Mouse (Mus musculus) adrenal gland, postnatal 10 days (tissue): Measurements from ENCODE around the gene Olfr666. TPM values are rescaled to one million over a fixed set of nuclear protein-coding genes. Genes with fewer than 3 reads are reported as not detected.
"Not testable (repeated sequence)": the region's sequence is repeated elsewhere in the genome, so short reads cannot be mapped to it uniquely, and the experiment has no call there.

Source experiments
- DNase-seq: peaks from one replicate; pipeline ENCODE4 v3.0.0; 2021; ENCODE audit warnings: mixed read lengths
- long read RNA-seq, 2 experiments: library from polyadenylated mRNA; stranded (forward); transcript quantifications; one replicate each; pipeline ENCODE4 v2.0.0; 2021
- total RNA-seq, 2 experiments: library from RNA; stranded (reverse); gene quantifications; 2 replicates each; pipeline ENCODE4 v1.2.3; 2021

The Olfr666 gene
- total RNA-seq: not detected
- long read RNA-seq, experiment 1: 0 reads
- long read RNA-seq, experiment 2: 0 reads

DNA sequence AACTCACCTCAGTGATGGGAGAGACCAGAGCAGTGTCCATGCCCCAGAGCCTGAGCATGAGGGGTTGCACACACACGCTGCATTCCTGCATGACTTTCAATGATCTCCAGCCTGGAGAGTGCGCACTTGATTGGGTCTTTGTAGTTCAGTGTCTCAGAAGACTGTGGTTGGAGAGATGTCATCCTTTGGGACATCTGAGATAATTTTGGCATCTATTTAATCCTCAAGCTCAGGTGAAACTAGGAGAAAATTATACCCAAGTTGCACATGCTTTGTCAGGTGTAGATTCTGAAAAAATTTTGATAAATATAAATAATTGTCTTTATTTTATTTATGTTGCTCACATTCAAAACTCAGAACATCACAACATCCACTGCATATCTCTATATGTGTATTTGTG, at the start of gene Olfr666:
Gene Olfr666 (minus strand): TSS at position 101 of the 400 bp plus-strand sequence.
- DNase-seq: no peak

DNA sequence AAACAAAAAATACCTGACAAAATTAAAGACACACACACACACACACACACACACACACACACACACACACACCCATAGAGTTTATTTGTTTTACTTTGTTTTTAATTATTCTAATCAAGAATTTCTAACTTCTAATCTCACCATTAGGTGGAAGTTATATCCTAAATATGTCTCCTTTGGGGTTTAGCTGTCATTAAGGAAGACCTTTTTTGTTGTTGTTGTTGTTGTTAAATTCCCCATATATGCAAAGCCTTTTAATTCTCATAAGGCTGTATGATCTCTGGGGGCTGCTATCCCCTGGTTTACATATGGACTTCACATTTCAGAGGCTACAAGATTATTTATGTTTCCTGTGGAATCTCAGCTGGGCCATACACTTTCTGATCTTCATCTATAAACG, 38.2 kb upstream of the Olfr666 start, which contains the start of gene Olfr669:
Gene Olfr669 (plus strand): TSS at position 301 of the 400 bp plus-strand sequence.
- DNase-seq: no peak

DNA sequence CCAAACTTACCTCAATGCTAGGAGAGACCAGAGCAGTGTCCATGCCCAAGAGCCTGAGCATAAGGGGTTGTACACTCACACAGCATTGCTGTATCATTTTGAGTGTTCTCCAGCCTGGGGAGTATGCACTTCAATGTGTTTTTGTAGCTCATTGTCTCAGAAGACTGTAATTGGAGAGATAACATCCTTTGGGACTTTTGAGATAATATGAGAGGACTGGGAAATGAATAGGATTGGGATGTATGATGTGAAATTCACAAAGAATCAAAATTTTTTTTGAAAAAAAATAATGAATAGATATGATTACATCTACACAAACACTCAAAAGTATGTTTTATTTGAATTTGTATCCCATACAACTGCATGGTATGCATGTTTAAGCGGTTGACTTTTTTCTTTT, 32.2 kb upstream of the Olfr666 start, which contains the start of gene Olfr668:
Gene Olfr668 (minus strand): TSS at position 101 of the 400 bp plus-strand sequence.
- DNase-seq: no peak

DNA sequence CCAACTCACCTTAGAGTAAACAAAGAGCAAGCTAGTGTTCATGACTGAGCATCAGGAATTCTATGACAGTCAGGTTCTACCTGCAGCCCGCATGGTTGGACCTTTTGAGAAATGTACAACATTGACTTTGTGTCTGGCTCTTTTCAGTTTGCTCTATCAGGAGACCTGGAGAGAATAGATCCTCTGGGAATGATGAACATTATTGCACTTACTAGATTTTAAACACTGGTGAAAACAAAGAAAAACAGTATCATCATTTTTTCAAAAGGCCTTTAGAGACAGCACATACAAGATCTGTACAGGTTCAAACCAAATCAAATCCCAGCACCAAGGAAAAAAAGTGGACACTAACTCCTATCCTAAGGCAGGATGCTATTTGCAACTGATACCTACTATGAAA, 25.6 kb upstream of the Olfr666 start, which contains the start of gene Olfr667:
Gene Olfr667 (minus strand): TSS at position 101 of the 400 bp plus-strand sequence.
- DNase-seq: no peak

DNA sequence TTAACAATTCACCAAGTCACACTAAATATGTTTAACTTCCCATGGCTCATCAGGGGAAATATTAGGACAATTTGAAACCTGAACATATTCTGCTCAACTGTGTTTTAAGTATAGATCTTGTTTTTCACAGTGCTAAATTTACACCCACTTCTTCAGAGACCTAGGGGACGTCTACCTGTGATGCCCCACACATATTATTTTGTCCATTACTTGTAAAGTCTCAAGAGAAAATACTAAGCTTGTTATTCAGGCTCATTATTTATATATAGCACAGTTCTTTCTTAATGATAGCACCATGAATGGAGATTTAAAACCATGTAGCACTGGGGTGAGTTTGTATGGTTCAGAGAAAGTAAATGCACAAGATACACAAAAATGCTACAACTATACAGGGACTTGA, 18.0 kb downstream of the Olfr666 start, which contains the start of gene Olfr665:
Gene Olfr665 (plus strand): TSS at position 301 of the 400 bp plus-strand sequence.
- DNase-seq: no peak

DNA sequence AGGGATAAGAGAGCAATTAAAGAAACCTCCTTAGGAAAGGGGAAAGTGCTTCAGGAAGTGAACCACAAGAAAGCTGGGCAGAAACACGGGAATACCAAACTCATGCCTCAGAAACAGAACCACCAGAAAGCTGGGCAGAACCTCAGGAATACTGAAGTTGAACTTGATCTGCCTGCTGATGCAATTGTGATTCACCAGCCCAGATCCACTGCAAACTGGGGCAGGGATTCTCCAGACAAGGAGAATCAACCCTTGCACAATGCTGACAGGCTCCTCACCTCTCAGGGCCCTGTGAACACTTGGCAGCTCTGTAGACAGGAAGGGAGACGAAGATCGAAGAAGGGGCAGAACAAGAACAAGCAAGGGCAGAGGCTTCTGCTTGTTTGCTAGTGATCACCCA, 34.4 kb downstream of the Olfr666 start:
- peak; percentile 1 for DNase-seq

DNA sequence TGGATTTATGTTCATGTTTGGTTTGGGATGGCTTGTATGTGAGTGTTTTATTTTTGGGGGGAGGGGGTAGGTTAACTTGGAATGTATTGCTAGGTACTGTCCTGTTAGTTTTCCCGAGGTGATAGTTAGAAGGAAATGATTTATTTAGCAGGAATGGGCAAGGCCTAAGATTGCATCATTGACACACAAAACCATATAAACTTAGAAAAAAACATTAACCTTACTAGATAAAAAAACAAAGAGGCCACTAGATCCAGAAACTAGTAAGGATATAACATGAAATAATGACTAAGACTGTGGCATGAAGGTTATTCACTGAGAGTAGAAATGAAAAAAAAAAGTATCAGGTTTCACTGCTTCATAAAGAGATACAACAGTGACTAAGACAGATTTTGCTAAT, 38.1 kb downstream of the Olfr666 start:
- DNase-seq: no peak

DNA sequence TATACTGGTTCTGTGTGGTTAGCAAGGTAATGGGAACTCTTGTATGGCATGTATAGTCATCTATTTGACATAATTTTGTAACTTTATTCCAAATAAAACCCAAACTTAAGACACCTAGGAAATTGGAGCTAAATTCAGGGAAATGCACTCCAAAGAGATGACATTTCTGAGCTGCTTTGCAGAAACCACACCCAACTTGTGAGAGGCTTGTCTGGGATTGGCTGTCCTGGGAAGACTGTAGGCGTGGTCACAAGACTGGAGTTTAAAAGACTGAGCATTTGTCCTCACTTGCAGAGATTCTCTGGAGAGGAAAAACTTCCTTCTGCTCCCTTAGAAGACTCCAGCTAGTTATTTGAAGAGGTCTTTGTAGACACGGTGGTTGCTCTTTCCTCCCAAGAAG, 39.0 kb downstream of the Olfr666 start, which contains the start of gene Usp17la:
Gene Usp17la (plus strand): TSS at position 301 of the 400 bp plus-strand sequence.
- DNase-seq: not testable (repeated sequence)

DNA sequence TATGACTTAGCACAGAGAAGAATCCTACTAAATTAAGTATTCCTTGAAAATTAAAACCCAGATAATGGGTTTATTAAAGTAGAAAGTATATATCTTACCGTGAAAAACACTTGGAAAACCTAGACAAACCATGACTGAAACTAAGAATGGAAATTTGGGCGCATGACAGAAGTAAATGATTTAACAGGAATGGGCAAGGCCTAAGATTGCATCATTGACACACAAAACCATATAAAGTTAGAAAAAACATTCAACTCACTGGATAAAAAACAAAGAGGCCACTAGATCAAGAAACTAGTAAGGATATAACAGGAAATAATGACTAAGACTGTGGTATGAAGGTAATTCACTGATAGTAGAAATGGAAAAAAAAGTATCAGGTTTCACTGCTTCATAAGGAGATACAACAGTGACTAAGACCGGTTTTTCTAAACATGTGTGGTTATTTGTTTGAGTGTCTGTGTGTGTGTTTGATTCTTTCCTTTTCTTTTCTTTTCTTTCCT, 40.5 kb downstream of the Olfr666 start:
- DNase-seq: no peak

DNA sequence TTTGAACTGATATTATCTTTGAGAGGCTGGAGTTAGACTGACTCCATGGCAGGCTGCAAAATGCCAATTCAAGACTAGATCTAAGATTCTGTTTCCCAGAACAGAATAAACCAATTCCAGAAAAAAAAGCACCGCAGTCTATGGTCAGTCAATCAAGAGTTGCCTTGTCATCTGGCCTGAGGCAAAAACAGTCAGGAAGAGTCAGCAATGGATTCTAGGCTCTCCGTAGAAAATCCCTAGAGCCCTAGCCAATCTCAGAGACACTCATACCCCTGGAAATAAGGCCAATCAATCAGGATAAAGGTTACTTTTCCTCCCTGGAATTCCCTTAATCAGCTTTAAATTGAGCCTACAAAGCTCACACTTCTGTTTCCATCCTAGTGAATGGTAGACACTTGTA, 44.2 kb downstream of the Olfr666 start:
- DNase-seq: not testable (repeated sequence)

DNA sequence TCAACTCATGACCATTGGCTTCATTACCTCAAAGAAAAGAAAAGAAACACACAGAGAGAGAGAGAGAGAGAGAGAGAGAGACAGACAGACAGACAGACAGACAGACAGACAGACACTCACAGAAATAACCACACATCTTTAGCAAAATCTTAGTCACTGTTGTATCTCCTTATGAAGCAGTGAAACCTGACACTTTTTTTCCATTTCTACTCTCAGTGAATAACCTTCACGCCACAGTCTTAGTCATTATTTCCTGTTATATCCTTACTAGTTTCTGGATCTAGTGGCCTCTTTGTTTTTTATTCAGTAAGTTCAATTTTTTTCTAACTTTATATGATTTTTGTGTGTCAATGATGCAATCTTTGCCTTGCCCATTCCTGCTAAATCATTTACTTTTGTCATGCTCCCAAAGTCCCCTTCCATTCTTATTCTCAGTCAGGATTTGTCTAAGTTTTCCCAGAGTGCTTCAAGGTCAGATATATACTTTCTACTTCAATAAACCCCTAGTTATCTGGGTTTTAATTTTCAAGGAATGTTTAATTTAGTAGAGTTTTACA, 51.9 kb downstream of the Olfr666 start:
- no peak for DNase-seq

DNA sequence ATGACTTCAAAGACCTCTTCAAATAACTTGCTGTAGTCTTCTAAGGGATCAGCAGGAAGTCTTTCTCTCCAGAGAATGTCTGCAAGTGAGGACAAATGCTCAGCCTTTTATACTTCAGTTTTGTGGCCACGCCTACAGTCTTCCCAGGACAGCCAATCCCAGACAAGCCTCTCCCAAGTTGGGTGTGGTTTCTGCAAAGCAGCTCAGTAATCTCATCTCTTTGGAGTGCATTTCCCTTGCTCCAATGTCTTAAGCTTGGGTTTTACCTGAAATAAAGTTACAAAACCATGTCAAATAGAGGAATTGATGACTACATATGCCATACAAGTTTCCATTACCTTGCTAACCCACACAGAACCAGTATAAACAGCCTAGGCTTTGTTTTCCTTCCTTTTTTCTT, 53.2 kb downstream of the Olfr666 start, which contains the start of gene Usp17lb:
Gene Usp17lb (minus strand): TSS at position 101 of the 400 bp plus-strand sequence.
- DNase-seq: no peak

Other genes with a start within 250 kb of the Olfr666 start
- not detected for gene Olfr658, start 248.6 kb downstream of the Olfr666 start, total RNA-seq
- gene Olfr659, start 229.2 kb downstream of the Olfr666 start, total RNA-seq: not detected
- gene Olfr661, start 209.5 kb downstream of the Olfr666 start, total RNA-seq: not detected
- gene Usp17le, start 118.5 kb downstream of the Olfr666 start, total RNA-seq: not detected
- gene Usp17lb, start 53.3 kb downstream of the Olfr666 start, total RNA-seq: not detected
- gene Usp17la, start 38.9 kb downstream of the Olfr666 start, total RNA-seq: not detected
- not detected for gene Olfr665, start 17.9 kb downstream of the Olfr666 start, total RNA-seq
- not detected for gene Olfr667, start 25.5 kb upstream of the Olfr666 start, total RNA-seq
- not detected for gene Olfr668, start 32.1 kb upstream of the Olfr666 start, total RNA-seq
- not detected for gene Olfr669, start 38.3 kb upstream of the Olfr666 start, total RNA-seq
- gene Olfr670, start 66.7 kb upstream of the Olfr666 start, total RNA-seq: not detected
- not detected for gene Olfr671, start 83.2 kb upstream of the Olfr666 start, total RNA-seq
- gene Olfr672, start 106.1 kb upstream of the Olfr666 start, total RNA-seq: not detected
- not detected for gene Olfr675, start 132.5 kb upstream of the Olfr666 start, total RNA-seq
- gene Olfr676, start 136.7 kb upstream of the Olfr666 start, total RNA-seq: not detected
- not detected for gene Olfr677, start 155.4 kb upstream of the Olfr666 start, total RNA-seq
- not detected for gene Olfr678, start 168.5 kb upstream of the Olfr666 start, total RNA-seq
- gene Olfr679, start 185.3 kb upstream of the Olfr666 start, total RNA-seq: not detected
- gene Olfr680-ps1, start 196.9 kb upstream of the Olfr666 start, total RNA-seq: not detected
- not detected for gene Olfr681, start 220.9 kb upstream of the Olfr666 start, total RNA-seq